Mouse (Mus musculus) testis, adult 2 months (tissue): Measurements from ENCODE around the gene Trim44.

Source experiments
- CTCF ChIP-seq: fragments of 200-500 bp; IDR thresholded peaks from 2 replicates; pipeline ENCODE4 v1.5.1; 2012; ENCODE audit warnings: low read depth, mild to moderate bottlenecking, inconsistent platforms, low read length, moderate library complexity; ENCODE audit not compliant: control insufficient read depth, insufficient read depth, insufficient replicate concordance
- POLR2A ChIP-seq: fragments of 200-500 bp; IDR thresholded peaks from 2 replicates; pipeline ENCODE4 v1.6.1; 2012; ENCODE audit warnings: low read depth, mild to moderate bottlenecking, inconsistent platforms, low read length, moderate library complexity; ENCODE audit not compliant: control insufficient read depth

DNA sequence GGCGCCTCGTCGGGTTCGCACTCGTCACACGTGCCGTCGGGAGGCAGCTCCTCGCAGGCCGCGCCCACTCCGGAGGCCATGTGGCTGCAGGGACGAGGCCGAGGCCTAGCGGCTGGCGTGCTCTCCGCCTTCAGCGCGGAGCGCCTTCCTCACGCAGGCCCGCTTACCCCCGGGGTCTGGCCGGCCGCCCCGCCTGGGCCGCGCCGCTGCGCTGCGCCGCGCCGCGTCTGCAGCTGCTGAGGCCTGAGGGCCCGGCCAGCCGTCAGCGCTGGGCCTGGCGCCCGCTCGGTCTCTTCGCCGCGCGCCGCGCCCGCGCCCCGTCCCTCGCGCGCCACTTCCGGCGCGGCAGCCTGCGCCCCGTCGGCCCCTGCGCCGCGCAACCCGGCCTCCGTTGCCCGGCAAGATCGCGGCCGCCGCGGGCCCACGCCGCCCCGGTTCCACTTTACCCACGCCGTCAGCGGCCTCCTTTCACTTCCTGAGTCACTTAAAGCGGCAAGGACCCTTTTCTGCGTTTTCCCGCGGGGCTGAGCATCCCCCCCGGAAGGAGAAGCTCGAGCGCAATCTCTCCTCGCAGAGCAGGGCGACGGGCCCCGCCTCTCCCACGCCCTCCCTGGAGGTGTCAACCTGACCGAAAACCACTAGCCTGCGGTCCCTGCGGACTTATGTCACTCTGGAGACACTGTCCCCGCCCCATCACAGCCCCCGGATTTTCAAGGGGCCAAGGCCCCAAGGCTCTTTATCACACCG lies 6.8 kb downstream of the Trim44 start:
- TF ChIP-seq CTCF: no peak
- no peak; the same call in 1 of the 2 replicates for TF ChIP-seq POLR2A
